Mouse (Mus musculus): ENCODE data around the gene Rpl27. TPM values are rescaled to one million over a fixed set of nuclear protein-coding genes. Genes with fewer than 3 reads are reported as not detected.

Rpl27 gene
- total RNA-seq, 2 experiments from 2014 or later, result 41.0 to 43.6 TPM

- intact Hi-C loops (cut with DNase I), result no loop called here
- DNase-seq (ENCODE audit: low spot score in 2 of 2), result no peak
Observed at GRCm38 (mm10) chr11:101484814-101485213, 42.7 kb downstream of the Rpl27 start.

- intact Hi-C loops (cut with DNase I), result no loop called here
- no peak for DNase-seq (ENCODE audit: low spot score in 2 of 2)
Observed at GRCm38 (mm10) chr11:101485509-101486028, 43.5 kb downstream of the Rpl27 start.

GRCm38 (mm10) chr11:101486126-101486525 lies 44.0 kb downstream of the Rpl27 start:
- intact Hi-C loops (cut with DNase I), result no loop called here
- DNase-seq (ENCODE audit: low spot score in 2 of 2), result no peak

Small RNAs within 50 kb of the gene (microRNA-seq; reads per million reads assigned to microRNA genes)
- gene Mir6929, result 0 to 1.8 reads per million in 2 experiments

Other genes with a start within 250 kb of the Rpl27 start
- 10 to 100 TPM; 32.4 TPM for gene Ezh1, start 215.8 kb upstream of the Rpl27 start, total RNA-seq (2021)
- 10 to 100 TPM; 40.4 to 44.7 TPM for gene Ramp2, start 196.3 kb upstream of the Rpl27 start, total RNA-seq (2021)
- 10 to 100 TPM; 74.6 to 86.7 TPM for gene Vps25, start 188.6 kb upstream of the Rpl27 start, total RNA-seq (2021)
- 1 to 10 TPM; 4.7 to 5.7 TPM for gene Wnk4, start 181.7 kb upstream of the Rpl27 start, total RNA-seq (2021)
- gene Cntd1, start 163.3 kb upstream of the Rpl27 start, total RNA-seq (2021), result under 1 TPM; 0.27 to 0.59 TPM
- gene Coa3, start 163.2 kb upstream of the Rpl27 start, total RNA-seq (2021), result 100 to 1,000 TPM in 1 of 2 experiments, 10 to 100 TPM in 1; 97.6 to 101 TPM
- 100 to 1,000 TPM; 198 to 207 TPM for gene Becn1, start 140.0 kb upstream of the Rpl27 start, total RNA-seq (2021)
- 100 to 1,000 TPM in 1 of 2 experiments, 10 to 100 TPM in 1; 99.8 to 111 TPM for gene Psme3, start 126.1 kb upstream of the Rpl27 start, total RNA-seq (2021)
- 1 to 10 TPM; 3.4 to 5.4 TPM for gene Aoc2, start 117.2 kb upstream of the Rpl27 start, total RNA-seq (2021)
- gene Aoc3, start 111.7 kb upstream of the Rpl27 start, total RNA-seq (2021), result 1 to 10 TPM; 1.8 to 2.9 TPM
- not detected for gene G6pc, start 74.7 kb upstream of the Rpl27 start, total RNA-seq (2021)
- gene Aarsd1, start 24.7 kb upstream of the Rpl27 start, total RNA-seq (2021), result 10 to 100 TPM; 33.4 to 42.2 TPM
- 1 to 10 TPM; 4.5 to 9.7 TPM for gene Gm27029, start 17.5 kb upstream of the Rpl27 start, total RNA-seq (2021)
- 10 to 100 TPM; 31.1 to 32.6 TPM for gene Rundc1, start 17.2 kb upstream of the Rpl27 start, total RNA-seq (2021)
- gene Ptges3l, start 17.0 kb upstream of the Rpl27 start, total RNA-seq (2021), result 1 to 10 TPM; 2.8 to 5.7 TPM
- gene Ifi35, start 6.1 kb downstream of the Rpl27 start, total RNA-seq (2021), result 1 to 10 TPM in 1 of 2 experiments, under 1 TPM in 1; 0.97 to 2.6 TPM
- gene Rnd2, start 22.7 kb downstream of the Rpl27 start, total RNA-seq (2021), result 100 to 1,000 TPM; 148 to 154 TPM
- 10 to 100 TPM; 36.4 to 44.8 TPM for gene Vat1, start 23.9 kb downstream of the Rpl27 start, total RNA-seq (2021)
- 1 to 10 TPM; 1.4 to 2.0 TPM for gene Brca1, start 109.7 kb downstream of the Rpl27 start, total RNA-seq (2021)
- 100 to 1,000 TPM; 115 to 116 TPM for gene Nbr1, start 109.9 kb downstream of the Rpl27 start, total RNA-seq (2021)
- 1 to 10 TPM; 1.3 to 2.0 TPM for gene Tmem106a, start 139.9 kb downstream of the Rpl27 start, total RNA-seq (2021)
- gene Gm11634, start 157.0 kb downstream of the Rpl27 start, total RNA-seq (2021), result not detected
- 1 to 10 TPM; 4.3 to 4.9 TPM for gene Rdm1, start 184.9 kb downstream of the Rpl27 start, total RNA-seq (2021)
- 10 to 100 TPM; 23.2 to 39.8 TPM for gene Arl4d, start 223.2 kb downstream of the Rpl27 start, total RNA-seq (2021)

Data from left cerebral cortex, postnatal 14 days (tissue).